Mouse (Mus musculus) neutrophil, adult 83 days (primary cell): ENCODE results near the gene Fkbp8. TPM values are rescaled to one million over a fixed set of nuclear protein-coding genes. Genes with fewer than 3 reads are reported as not detected.

Experiments
- total RNA-seq, 2 experiments: library from RNA; stranded (reverse); gene quantifications; one replicate each; pipeline ENCODE4 v1.2.4; 2023

Fkbp8 gene
- total RNA-seq, result 100 to 1,000 TPM; 181 to 184 TPM

GRCm38 (mm10) chr8:70527512-70528181 lies at the start of gene Fkbp8, which contains the start of gene Kxd1:
TSS of gene Fkbp8 (plus strand) at chr8:70527724.
TSS of gene Kxd1 (minus strand) at chr8:70527956.

GRCm38 (mm10) chr8:70486941-70487520 lies 40.5 kb upstream of the Fkbp8 start, which contains the start of gene Tmem59l:
TSS of gene Tmem59l (minus strand) at chr8:70487358.

GRCm38 (mm10) chr8:70492664-70493640 lies 34.6 kb upstream of the Fkbp8 start, which contains the start of gene Crlf1:
TSS of gene Crlf1 (plus strand) at chr8:70493158.

GRCm38 (mm10) chr8:70506328-70507026 lies 21.0 kb upstream of the Fkbp8 start, which contains the start of gene Rex1bd:
TSS of gene Rex1bd (minus strand) at chr8:70506752.

GRCm38 (mm10) chr8:70510228-70510915 lies 17.2 kb upstream of the Fkbp8 start, which contains the start of gene Uba52:
TSS of gene Uba52 (minus strand) at chr8:70510801.

GRCm38 (mm10) chr8:70539077-70539813 lies 11.7 kb downstream of the Fkbp8 start, which contains the start of gene Ell:
TSS of gene Ell (plus strand) at chr8:70539457.

Other genes starting within 250 kb of the Fkbp8 start
- gene Homer3, start 244.9 kb upstream of the Fkbp8 start, total RNA-seq, result 1 to 10 TPM; 8.2 to 9.1 TPM
- 10 to 100 TPM; 22.3 to 27.9 TPM for gene Ddx49, start 225.2 kb upstream of the Fkbp8 start, total RNA-seq
- 100 to 1,000 TPM; 114 to 123 TPM for gene Cope, start 225.2 kb upstream of the Fkbp8 start, total RNA-seq
- gene Cers1, start 211.9 kb upstream of the Fkbp8 start, total RNA-seq, result not detected
- gene Gdf1, start 197.9 kb upstream of the Fkbp8 start, total RNA-seq, result not detected
- gene Upf1, start 174.4 kb upstream of the Fkbp8 start, total RNA-seq, result 10 to 100 TPM; 58.6 to 59.2 TPM
- under 1 TPM; 0.13 to 0.26 TPM for gene Comp, start 154.2 kb upstream of the Fkbp8 start, total RNA-seq
- gene Crtc1, start 88.1 kb upstream of the Fkbp8 start, total RNA-seq, result 1 to 10 TPM; 3.9 to 6.9 TPM
- gene Klhl26, start 50.8 kb upstream of the Fkbp8 start, total RNA-seq, result 1 to 10 TPM; 4.0 to 4.1 TPM
- not detected for gene Tmem59l, start 40.4 kb upstream of the Fkbp8 start, total RNA-seq
- not detected for gene Crlf1, start 34.6 kb upstream of the Fkbp8 start, total RNA-seq
- gene Rex1bd, start 21.0 kb upstream of the Fkbp8 start, total RNA-seq, result 10 to 100 TPM; 38.6 to 39.3 TPM
- gene Uba52, start 16.9 kb upstream of the Fkbp8 start, total RNA-seq, result 1,000 to 10,000 TPM; 1,032 to 1,222 TPM
- 10 to 100 TPM; 38.1 to 38.4 TPM for gene Kxd1, start 232 bp downstream of the Fkbp8 start, total RNA-seq
- gene Ell, start 11.7 kb downstream of the Fkbp8 start, total RNA-seq, result 10 to 100 TPM; 32.2 to 37.9 TPM
- 10 to 100 TPM; 29.5 to 40.1 TPM for gene Isyna1, start 66.6 kb downstream of the Fkbp8 start, total RNA-seq
- 10 to 100 TPM; 60.1 to 77.7 TPM for gene Ssbp4, start 81.1 kb downstream of the Fkbp8 start, total RNA-seq
- gene Lrrc25, start 88.4 kb downstream of the Fkbp8 start, total RNA-seq, result 10 to 100 TPM; 65.7 to 79.1 TPM
- under 1 TPM; 0.49 to 0.90 TPM for gene Gdf15, start 104.7 kb downstream of the Fkbp8 start, total RNA-seq
- gene Pgpep1, start 132.7 kb downstream of the Fkbp8 start, total RNA-seq, result 1 to 10 TPM; 3.6 to 5.1 TPM
- gene Lsm4, start 145.5 kb downstream of the Fkbp8 start, total RNA-seq, result 10 to 100 TPM; 40.7 to 61.6 TPM
- 1,000 to 10,000 TPM in 1 of 2 experiments, 100 to 1,000 TPM in 1; 926 to 1,259 TPM for gene Jund, start 171.2 kb downstream of the Fkbp8 start, total RNA-seq
- gene Iqcn, start 175.7 kb downstream of the Fkbp8 start, total RNA-seq, result 1 to 10 TPM; 7.5 to 9.1 TPM
- under 1 TPM in 1 of 2 experiments, not detected in 1; 0.64 TPM for gene Gm3336, start 190.8 kb downstream of the Fkbp8 start, total RNA-seq
- gene Pde4c, start 196.0 kb downstream of the Fkbp8 start, total RNA-seq, result under 1 TPM; 0.31 to 0.50 TPM
- 1 to 10 TPM; 2.6 to 3.0 TPM for gene Rab3a, start 227.0 kb downstream of the Fkbp8 start, total RNA-seq
- gene Mpv17l2, start 233.2 kb downstream of the Fkbp8 start, total RNA-seq, result 10 to 100 TPM; 20.1 to 25.7 TPM
- gene Pik3r2, start 249.0 kb downstream of the Fkbp8 start, total RNA-seq, result 10 to 100 TPM; 18.6 to 20.8 TPM